Mouse (Mus musculus): Measurements from ENCODE around the gene Tekt3.

The Tekt3 gene

GRCm38 (mm10) chr11:63059911-63060310 is 1.5 kb upstream of the Tekt3 start:
- DNase-seq (ENCODE audit: low spot score), result no peak

- DNase-seq (ENCODE audit: low spot score), result no peak
Observed at GRCm38 (mm10) chr11:63066526-63066925, 5.1 kb downstream of the Tekt3 start.

GRCm38 (mm10) chr11:63070081-63070480 is 8.6 kb downstream of the Tekt3 start:
- no peak for DNase-seq (ENCODE audit: low spot score)

- DNase-seq (ENCODE audit: low spot score), result no peak
Observed at GRCm38 (mm10) chr11:63084536-63084935, 23.1 kb downstream of the Tekt3 start.

DNA sequence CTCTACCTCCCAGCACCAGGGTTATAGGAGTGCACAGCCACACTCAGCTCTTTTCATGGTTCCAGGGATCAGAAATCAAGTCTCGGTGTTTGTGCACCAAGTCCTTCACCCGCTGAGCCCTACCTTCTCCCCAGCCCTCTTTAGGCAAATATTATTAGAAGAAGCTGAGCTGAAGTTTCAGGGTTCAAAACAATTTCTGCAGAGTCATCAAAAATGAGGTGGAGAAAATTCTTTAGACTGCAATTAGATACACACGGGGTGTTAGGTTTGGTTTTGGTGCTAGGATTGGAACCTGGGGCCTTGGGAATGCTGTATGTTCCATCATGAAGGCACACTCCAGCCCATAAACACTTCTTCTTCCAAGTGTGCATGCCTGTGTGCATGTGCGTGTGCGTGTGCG is 27.2 kb downstream of the Tekt3 start:
- no peak for DNase-seq (ENCODE audit: low spot score)

DNA sequence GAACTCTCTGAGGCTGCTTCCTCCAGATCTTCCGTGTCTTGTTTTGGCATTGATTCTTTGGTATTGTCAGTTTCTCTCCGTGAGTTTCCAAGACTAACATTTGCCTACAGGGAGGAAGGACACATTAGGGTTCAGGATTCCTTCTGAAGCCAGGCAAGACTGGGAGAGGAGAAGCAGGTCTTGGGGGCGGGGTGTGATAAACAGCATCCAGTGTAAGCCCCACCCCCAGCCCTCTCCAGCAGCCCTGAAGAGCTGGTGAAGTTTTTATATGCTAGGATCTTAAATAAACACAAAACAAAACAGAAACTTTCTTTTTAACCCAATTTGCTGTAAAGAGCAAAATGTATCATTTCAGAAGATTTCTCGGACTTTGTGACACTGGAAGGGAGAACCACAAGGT is 28.8 kb downstream of the Tekt3 start:
- DNase-seq (ENCODE audit: low spot score), result peak; percentile 25

GRCm38 (mm10) chr11:63090986-63091385 is 29.5 kb downstream of the Tekt3 start:
- no peak for DNase-seq (ENCODE audit: low spot score)

GRCm38 (mm10) chr11:63092271-63092670 is 30.8 kb downstream of the Tekt3 start:
- no peak for DNase-seq (ENCODE audit: low spot score)

DNA sequence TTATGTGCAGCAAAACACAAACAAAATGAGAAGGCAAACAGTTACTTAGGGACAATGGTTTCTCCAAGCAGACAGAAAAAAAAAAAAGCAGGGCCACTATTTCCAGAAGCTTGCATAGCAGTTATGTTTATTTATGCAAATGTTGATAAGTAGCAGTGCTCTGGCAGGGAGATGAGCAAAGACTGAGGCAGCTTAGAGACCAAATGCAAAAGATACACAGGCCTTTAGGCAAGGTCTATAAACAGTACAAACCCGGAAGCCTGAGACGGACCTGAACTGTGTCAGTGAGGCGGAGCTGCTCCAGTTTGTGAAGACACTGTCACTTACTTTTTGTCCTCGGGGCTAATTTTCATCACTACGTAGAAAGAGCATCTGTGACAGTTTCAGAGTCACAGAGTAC is 32.1 kb downstream of the Tekt3 start:
- no peak for DNase-seq (ENCODE audit: low spot score)

GRCm38 (mm10) chr11:63094496-63094895 is 33.0 kb downstream of the Tekt3 start:
- DNase-seq (ENCODE audit: low spot score), result no peak

GRCm38 (mm10) chr11:63098016-63098415 is 36.6 kb downstream of the Tekt3 start:
- no peak for DNase-seq (ENCODE audit: low spot score)

- DNase-seq (ENCODE audit: low spot score), result no peak
Observed at GRCm38 (mm10) chr11:63099390-63099789, 37.9 kb downstream of the Tekt3 start.

DNA sequence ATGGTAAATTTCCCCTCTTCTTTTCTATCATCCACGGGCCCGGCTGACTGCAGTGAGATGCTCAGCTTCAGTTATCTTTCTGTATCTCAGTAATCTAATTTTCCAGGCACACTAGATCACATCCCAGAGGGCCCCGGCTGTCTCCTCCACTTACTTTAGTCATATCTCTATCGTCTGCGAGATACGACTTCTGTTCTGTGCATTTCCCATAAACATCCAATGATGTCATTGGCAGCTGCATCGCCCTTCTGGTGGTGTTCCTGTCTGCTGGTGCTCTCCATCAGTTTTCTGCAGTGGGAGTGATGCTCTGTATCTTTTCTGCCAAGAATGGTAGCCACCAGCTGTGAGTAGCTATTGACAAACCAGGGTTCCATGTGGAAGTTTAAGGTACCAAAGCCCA is 41.8 kb downstream of the Tekt3 start:
- DNase-seq (ENCODE audit: low spot score), result no peak

GRCm38 (mm10) chr11:63104026-63104425 is 42.6 kb downstream of the Tekt3 start:
- no peak for DNase-seq (ENCODE audit: low spot score)

DNA sequence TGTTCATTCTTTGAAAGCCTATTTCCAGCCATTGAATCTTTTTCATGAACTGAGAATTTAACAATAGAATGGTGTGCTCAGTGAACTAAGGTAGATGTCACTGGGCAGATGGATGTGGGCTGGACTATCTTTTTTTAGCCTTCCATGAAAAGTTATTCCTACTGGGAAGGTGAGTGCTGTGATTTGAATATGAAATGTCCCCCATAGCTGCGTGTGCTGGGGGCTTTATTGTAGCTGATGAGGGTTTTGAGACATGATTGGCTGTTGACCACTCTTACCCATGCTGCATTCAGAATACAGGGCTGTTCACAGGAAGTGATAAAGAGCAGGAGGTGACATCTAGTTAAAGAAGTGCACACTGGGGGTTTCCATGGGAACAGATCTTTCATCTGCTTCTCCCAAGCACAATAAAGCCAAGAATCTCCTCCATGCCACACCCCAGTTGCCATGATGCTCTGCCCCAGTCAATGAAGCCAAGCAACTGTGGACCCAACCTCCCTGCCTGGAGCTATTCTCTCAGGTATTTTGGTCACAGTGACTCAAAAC is 47.8 kb downstream of the Tekt3 start:
- no peak for DNase-seq (ENCODE audit: low spot score)

DNA sequence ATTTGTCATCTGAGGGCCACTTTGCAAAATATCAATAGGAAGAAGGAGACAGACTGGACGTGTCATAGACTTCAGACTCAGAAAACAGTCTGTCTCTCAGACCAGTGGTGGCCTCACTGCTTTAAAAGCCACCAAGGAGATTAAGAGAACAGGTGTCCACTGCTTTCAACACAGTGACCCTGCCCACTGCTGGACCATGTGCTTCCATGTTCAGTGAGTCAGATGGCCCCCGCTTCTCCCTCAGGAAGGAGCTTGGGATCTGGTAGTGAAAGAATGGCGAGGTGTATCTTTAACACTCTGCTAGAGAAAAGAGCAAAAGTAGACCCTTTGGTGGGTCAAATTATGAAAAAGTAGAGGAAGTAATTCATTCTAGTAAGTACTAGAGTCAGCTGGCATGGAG is 48.9 kb downstream of the Tekt3 start:
- DNase-seq (ENCODE audit: low spot score), result no peak

- DNase-seq (ENCODE audit: low spot score), result peak; percentile 47
Observed at GRCm38 (mm10) chr11:63114807-63115641, 53.6 kb downstream of the Tekt3 start.

DNA sequence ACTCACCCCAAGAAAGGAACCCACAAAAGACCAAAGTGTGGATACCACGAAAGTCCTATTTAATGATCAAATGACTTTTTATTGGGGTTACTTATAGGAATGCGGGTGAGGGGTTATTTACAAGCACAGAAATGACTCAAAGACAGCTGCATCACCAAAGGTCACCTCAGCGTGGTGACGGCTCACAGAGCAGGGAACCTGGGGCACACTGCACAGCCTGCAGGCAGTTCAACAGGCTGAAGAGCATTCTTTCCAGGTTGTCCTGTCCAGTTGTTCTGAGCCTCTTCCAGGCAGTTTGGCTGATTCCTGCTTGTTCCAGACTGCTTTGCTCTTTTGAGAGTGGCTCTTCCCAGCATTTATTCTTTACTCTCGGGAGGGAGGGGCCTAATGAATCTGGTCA is 55.2 kb downstream of the Tekt3 start:
- DNase-seq (ENCODE audit: low spot score), result no peak

DNA sequence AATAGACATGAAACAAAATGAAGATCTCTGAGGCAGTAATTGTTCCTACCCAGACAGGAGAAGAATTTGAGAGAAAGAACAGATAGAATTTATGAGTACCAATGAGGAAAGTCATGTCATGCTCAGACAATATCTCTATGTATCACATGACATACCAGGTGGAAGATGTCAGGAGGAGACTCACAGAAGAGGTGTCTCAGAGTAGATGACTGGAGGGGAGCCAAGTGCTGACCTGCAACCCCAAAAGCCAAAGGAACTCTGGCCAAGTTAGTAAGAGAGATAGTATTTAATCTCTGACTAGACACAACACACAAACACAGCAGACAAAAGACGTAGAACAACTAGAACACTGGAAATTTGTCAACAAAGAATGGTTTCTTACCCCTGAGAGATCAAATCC is 55.8 kb downstream of the Tekt3 start:
- no peak for DNase-seq (ENCODE audit: low spot score)

- no peak for DNase-seq (ENCODE audit: low spot score)
Observed at GRCm38 (mm10) chr11:63119791-63120190, 58.3 kb downstream of the Tekt3 start.

- DNase-seq (ENCODE audit: low spot score), result no peak
Observed at GRCm38 (mm10) chr11:63122249-63122648, 60.8 kb downstream of the Tekt3 start.

DNA sequence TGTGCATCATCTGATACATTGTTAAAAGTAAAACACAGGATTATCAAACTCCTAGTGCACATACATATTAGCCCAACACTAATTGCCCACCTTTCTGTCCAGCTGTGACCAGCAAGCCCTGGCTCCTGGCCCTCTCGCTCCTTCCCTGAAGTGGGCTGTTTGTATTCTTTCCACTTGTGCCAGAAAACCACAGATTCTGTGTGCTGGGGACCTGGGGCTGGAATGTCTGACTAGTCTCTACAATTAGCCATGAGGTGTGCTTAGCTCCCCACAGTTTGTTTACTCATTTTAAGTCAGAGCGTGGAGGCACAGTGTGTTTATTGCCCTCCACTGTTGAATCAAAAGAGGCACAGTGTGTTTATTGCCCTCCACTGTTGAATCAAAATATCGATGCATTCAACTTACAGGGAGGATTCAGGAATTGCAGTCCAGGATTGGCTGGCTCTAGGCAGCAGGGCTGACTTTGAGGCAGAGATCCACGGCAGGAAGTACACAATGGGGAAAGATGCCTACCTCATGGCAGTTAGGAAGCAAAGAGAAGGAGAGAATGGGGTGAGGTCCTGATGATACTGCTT is 61.4 kb downstream of the Tekt3 start:
- no peak for DNase-seq (ENCODE audit: low spot score)

DNA sequence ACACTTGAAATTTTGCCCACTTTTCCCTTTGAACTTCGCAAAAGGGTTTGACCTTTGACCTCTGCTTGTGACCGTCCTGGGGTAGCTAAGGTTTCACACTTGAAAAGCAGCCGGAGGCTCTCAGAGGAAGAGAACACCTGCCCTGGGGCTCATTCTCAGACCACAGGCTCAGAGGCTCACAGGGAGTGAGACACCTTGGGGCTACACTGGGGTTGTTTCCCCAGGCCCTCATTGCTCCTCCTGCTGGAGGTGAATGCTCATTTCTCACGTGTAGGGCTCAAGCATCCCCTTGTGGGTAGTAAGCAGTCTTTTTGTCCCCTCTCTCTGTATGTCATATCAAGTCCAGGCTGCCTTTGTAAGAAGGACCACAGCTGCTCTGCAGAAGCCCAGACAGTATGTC is 62.9 kb downstream of the Tekt3 start:
- DNase-seq (ENCODE audit: low spot score), result peak; percentile 33
